Mouse (Mus musculus) spleen, adult 18-20 months (tissue): Measurements from ENCODE around the gene Ap1g1.
"Not testable (repeated sequence)": the region's sequence is repeated elsewhere in the genome, so short reads cannot be mapped to it uniquely, and the experiment has no call there.

Experiments used
- DNase-seq, 2 experiments: peaks; one replicate each; pipeline ENCODE4 v3.0.0; 2022; ENCODE audit warnings: mixed read lengths in 2 of 2

Gene Ap1g1

GRCm38 (mm10) chr8:109868003-109868679 lies 89.8 kb downstream of the Ap1g1 start, which contains the start of gene Phlpp2:
TSS of gene Phlpp2 (plus strand) at chr8:109868542.
- DNase-seq: peak; percentile 95 to 98

GRCm38 (mm10) chr8:109868680-109869361 lies 90.5 kb downstream of the Ap1g1 start:
- DNase-seq: no peak

GRCm38 (mm10) chr8:109871056-109871455 lies 92.7 kb downstream of the Ap1g1 start:
- DNase-seq: no peak

GRCm38 (mm10) chr8:109873800-109874199 lies 95.4 kb downstream of the Ap1g1 start:
- DNase-seq: not testable (repeated sequence)

- no peak for DNase-seq
Observed at GRCm38 (mm10) chr8:109880012-109880662, 101.8 kb downstream of the Ap1g1 start.

GRCm38 (mm10) chr8:109885294-109885693 lies 106.9 kb downstream of the Ap1g1 start:
- DNase-seq: no peak

- DNase-seq: no peak
Observed at GRCm38 (mm10) chr8:109889211-109889610, 110.9 kb downstream of the Ap1g1 start.

GRCm38 (mm10) chr8:109890794-109891585 lies 112.6 kb downstream of the Ap1g1 start:
- DNase-seq: no peak

GRCm38 (mm10) chr8:109894636-109895035 lies 116.3 kb downstream of the Ap1g1 start:
- no peak for DNase-seq

GRCm38 (mm10) chr8:109895355-109895754 lies 117.0 kb downstream of the Ap1g1 start:
- DNase-seq: no peak

GRCm38 (mm10) chr8:109902379-109902778 lies 124.0 kb downstream of the Ap1g1 start:
- no peak for DNase-seq

GRCm38 (mm10) chr8:109903909-109904469 lies 125.6 kb downstream of the Ap1g1 start:
- DNase-seq: no peak

- no peak for DNase-seq
Observed at GRCm38 (mm10) chr8:109904928-109905668, 126.7 kb downstream of the Ap1g1 start.

GRCm38 (mm10) chr8:109906907-109907306 lies 128.6 kb downstream of the Ap1g1 start:
- no peak for DNase-seq

GRCm38 (mm10) chr8:109907376-109907775 lies 129.0 kb downstream of the Ap1g1 start:
- DNase-seq: no peak
